Mouse (Mus musculus): ENCODE results near the gene Spred3. TPM values are rescaled to one million over a fixed set of nuclear protein-coding genes. Genes with fewer than 3 reads are reported as not detected.
A peak's percentile ranks its signal among the peaks of the same experiment; 100 is the strongest.
"Not testable (repeated sequence)": the region's sequence is repeated elsewhere in the genome, so short reads cannot be mapped to it uniquely, and the experiment has no call there.

Spred3 gene
- total and polyA plus RNA-seq, 2 experiments from 2014 or later: 13.1 to 33.3 TPM

DNA sequence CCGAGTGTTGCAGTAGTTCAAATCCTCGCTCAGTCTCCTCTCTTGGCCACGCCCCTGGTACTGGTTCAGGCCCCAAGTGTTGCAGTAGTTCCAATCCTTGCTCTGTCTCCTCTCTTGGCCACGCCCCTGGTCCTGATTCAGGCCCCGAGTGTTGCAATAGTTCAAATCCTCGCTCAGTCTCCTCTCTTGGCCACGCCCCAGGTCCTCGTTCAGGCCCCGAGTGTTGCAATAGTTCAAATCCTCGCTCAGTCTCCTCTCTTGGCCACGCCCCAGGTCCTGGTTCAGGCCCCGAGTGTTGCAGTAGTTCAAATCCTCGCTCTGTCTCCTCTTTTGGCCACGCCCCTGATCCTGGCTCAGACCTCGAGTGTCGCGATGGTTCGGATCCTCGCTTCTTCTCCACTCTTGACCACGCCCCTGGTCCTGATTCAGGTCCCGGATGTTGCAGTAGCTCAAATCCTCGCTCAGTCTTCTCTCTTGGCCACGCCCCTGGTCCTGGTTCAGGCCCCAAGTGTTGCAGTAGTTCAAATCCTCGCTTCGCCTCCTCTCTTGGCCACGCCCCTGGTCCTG lies 42.1 kb upstream of the Spred3 start:
- 15% methylated on average over 26 of the region's 26 CpGs for WGBS
- 0 out of 2 replicates have a peak overlapping the region, but pooled peaks have one; percentile 1 for H3K4me3 ChIP-seq (ENCODE audit: low read depth, low read length)
- DNase-seq (ENCODE audit: low spot score): no peak

DNA sequence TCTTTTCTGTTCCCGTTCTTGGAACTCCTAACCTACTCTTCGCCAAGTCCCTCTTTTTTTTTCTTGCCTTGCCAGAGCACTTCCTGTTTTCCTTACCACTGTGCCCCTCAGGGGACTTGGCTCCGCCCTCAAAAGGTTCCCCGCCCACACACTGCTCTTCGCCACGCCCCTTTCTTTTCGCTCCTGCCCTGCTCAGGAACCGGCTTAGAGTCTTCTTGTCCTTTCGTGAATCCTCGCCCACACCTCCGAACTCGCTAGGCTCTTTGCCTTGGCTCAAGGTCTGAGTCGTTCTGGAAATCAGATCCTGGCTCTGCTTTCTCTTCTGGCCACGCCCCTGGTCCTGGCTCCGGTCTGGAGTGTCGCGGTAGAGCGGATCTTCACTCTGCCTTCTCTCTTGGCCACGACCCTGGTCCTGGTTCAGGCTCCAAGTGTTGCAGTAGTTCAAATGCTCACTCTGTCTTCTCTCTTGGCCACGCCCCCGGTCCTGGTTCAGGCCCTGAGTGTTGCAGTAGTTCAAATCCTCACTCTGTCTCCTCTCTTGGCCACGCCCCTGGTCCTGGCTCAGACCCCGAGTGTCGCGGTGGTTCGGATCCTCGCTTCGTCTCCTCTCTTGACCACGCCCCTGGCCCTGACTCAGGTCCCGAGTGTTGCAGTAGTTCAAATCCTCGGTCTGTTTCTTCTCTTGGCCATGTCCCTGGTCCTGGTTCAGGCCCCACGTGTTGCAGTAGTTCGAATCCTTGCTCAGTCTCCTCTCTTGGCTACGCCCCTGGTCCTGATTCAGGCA lies 41.4 kb upstream of the Spred3 start:
- no peak for TF ChIP-seq CTCF (IDR thresholded peaks at IDR 0.05)
- H3K27me3 ChIP-seq (ENCODE audit: insufficient read depth, low read length): no peaks in the 10 kb centered on the region
- H3K36me3 ChIP-seq (ENCODE audit: insufficient read depth, low read length): no peaks in the 10 kb centered on the region
- no peaks in the 10 kb centered on the region for H3K9me3 ChIP-seq (ENCODE audit: low read length)
- ATAC-seq (ENCODE audit: low FRiP score) (no peak), DNase-seq (ENCODE audit: low spot score) (peak; percentile 69)
- peak overlapping the region; percentile 24; the same call in 1 of the 2 replicates for H3K9ac ChIP-seq (replicated peaks; ENCODE audit: low read length, poor library complexity, severe bottlenecking)
- H3K4me3 ChIP-seq (ENCODE audit: low read depth, low read length): peak overlapping the region; percentile 29
- H3K4me1 ChIP-seq (ENCODE audit: insufficient read depth, low read length): no peaks in the 10 kb centered on the region
- peak overlapping the region; percentile 52 for H3K4me2 ChIP-seq (ENCODE audit: low read depth, low read length, poor library complexity, severe bottlenecking)
- 6% methylated on average over 34 of the region's 34 CpGs for WGBS
- H3K27ac ChIP-seq (ENCODE audit: low read depth, low read length): 0 out of 2 replicates have a peak overlapping the region, but pooled peaks have one; percentile 38

More for the DNA sequence above, 42.1 kb upstream of the Spred3 start:
- Histone ChIP-seq H3K9ac (replicated peaks; ENCODE audit: low read length, poor library complexity, severe bottlenecking) (no peak overlapping the region), H3K27ac (ENCODE audit: low read depth, low read length) (no peak overlapping the region), H3K27me3 (ENCODE audit: insufficient read depth, low read length) (no peaks in the 10 kb centered on the region), H3K4me2 (ENCODE audit: low read depth, low read length, poor library complexity, severe bottlenecking) (peak overlapping the region; percentile 52), H3K4me1 (ENCODE audit: insufficient read depth, low read length) (no peaks in the 10 kb centered on the region), H3K9me3 (ENCODE audit: low read length) (no peaks in the 10 kb centered on the region), H3K36me3 (ENCODE audit: insufficient read depth, low read length) (no peaks in the 10 kb centered on the region)
- ATAC-seq (ENCODE audit: low FRiP score): no peak
- no peak for TF ChIP-seq CTCF (IDR thresholded peaks at IDR 0.05)

DNA sequence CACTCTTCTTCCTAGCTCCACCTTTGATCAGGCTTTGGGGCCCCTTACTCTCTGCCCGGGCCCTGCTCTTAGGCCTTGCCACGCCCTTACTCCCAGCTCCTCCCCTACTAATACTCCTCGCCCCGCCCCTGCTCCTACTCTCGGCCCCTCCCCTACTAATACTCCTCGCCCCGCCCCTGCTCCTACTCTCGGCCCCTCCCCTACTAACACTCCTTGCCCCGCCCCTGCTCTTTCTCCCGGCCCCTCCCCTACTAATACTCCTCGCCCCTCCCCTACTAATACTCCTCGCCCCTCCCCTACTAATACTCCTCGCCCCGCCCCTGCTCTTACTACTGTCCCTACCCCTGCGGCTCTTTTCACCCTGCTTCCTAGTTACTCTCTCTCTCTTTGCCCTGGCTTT lies 40.8 kb upstream of the Spred3 start:
- not testable (repeated sequence) for H3K27ac ChIP-seq (ENCODE audit: low read depth, low read length); DNase-seq (ENCODE audit: low spot score); ATAC-seq (ENCODE audit: low FRiP score); H3K4me1 ChIP-seq (ENCODE audit: insufficient read depth, low read length); H3K9ac ChIP-seq (replicated peaks; ENCODE audit: low read length, poor library complexity, severe bottlenecking); H3K27me3 ChIP-seq (ENCODE audit: insufficient read depth, low read length); H3K36me3 ChIP-seq (ENCODE audit: insufficient read depth, low read length); H3K9me3 ChIP-seq (ENCODE audit: low read length)
- 26% methylated on average over 15 of the region's 15 CpGs for WGBS
- H3K4me3 ChIP-seq (ENCODE audit: low read depth, low read length): peak overlapping the region; percentile 29; the same call in 1 of the 2 replicates
- H3K4me2 ChIP-seq (ENCODE audit: low read depth, low read length, poor library complexity, severe bottlenecking): peak overlapping the region; percentile 52

DNA sequence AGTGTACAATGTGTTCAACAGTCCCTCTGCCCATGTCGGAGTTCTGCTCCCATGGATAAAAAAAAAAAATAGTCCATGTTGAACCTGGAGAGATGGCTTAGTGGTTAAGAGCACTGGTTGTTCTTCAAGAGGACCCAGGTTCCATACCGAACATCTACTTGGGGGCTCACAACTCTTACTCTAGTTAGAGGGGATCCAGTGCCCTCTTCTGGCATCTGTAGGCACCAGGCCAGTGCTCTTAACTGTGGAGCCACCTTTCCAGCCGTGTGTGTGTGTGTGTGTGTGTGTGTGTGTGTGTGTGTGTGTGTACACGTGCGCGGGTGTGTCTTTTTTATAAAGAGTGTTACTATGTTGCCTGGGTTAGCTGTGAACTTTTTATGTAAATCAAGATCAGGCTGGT lies 32.4 kb upstream of the Spred3 start:
- no peak overlapping the region for H3K4me3 ChIP-seq (ENCODE audit: low read depth, low read length)
- no peaks in the 10 kb centered on the region for H3K9me3 ChIP-seq (ENCODE audit: low read length)
- H3K27me3 ChIP-seq (ENCODE audit: insufficient read depth, low read length): no peaks in the 10 kb centered on the region
- H3K9ac ChIP-seq (replicated peaks; ENCODE audit: low read length, poor library complexity, severe bottlenecking): no peak overlapping the region
- ATAC-seq (ENCODE audit: low FRiP score) (no peak), DNase-seq (ENCODE audit: low spot score) (no peak)
- no peak overlapping the region for H3K27ac ChIP-seq (ENCODE audit: low read depth, low read length)
- H3K4me1 ChIP-seq (ENCODE audit: insufficient read depth, low read length): no peaks in the 10 kb centered on the region
- no peaks in the 10 kb centered on the region for H3K36me3 ChIP-seq (ENCODE audit: insufficient read depth, low read length)
- no peak overlapping the region for H3K4me2 ChIP-seq (ENCODE audit: low read depth, low read length, poor library complexity, severe bottlenecking)
- no peak for TF ChIP-seq CTCF (IDR thresholded peaks at IDR 0.05)
- 79% methylated on average over 6 of the region's 6 CpGs for WGBS

DNA sequence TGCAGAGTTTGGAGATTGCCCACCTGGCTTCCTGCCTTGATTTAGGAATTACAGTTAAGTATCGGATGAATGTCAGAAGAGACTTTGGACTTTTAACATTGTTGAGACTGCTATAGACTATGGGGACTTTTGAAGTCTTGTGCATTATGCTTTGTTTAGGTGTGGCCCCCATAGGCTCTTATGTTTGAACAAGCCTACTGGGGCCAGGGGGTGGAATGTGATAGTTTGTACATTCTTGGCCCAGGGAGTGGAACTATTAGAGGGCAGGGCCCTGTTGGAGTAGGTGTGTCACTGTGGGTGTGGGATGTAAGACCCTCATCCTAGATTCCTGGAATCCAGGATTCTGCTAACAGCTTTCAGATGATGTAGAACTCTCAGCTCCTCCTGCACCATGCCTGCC lies 24.0 kb upstream of the Spred3 start:
- not testable (repeated sequence) for H3K4me3 ChIP-seq (ENCODE audit: low read depth, low read length); H3K4me2 ChIP-seq (ENCODE audit: low read depth, low read length, poor library complexity, severe bottlenecking); H3K27ac ChIP-seq (ENCODE audit: low read depth, low read length); H3K9me3 ChIP-seq (ENCODE audit: low read length); DNase-seq (ENCODE audit: low spot score); ATAC-seq (ENCODE audit: low FRiP score); H3K36me3 ChIP-seq (ENCODE audit: insufficient read depth, low read length); H3K9ac ChIP-seq (replicated peaks; ENCODE audit: low read length, poor library complexity, severe bottlenecking); H3K4me1 ChIP-seq (ENCODE audit: insufficient read depth, low read length); H3K27me3 ChIP-seq (ENCODE audit: insufficient read depth, low read length)
- 93% methylated on average over 1 of the region's 1 CpGs for WGBS

DNA sequence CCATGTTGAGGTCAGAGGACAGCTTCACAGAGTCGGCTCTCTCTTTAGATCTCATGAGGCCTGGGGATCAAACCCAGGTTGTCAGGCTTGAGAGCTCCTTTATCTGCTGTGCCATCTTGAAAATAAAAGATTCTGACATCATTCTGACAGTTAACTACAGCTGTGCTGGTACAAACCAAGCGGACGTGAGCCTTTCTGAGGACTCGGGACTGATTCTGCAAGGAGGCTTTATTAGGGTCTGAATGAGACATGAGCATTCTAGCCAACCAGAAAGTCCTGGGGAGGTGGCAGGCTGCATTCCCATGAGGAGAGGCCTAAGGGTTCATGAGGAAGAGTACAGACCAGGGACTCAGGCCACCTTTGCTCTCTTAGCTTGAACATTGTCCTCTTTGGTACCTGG lies 11.1 kb upstream of the Spred3 start:
- H3K27ac ChIP-seq (ENCODE audit: low read depth, low read length); H3K27me3 ChIP-seq (ENCODE audit: insufficient read depth, low read length); H3K36me3 ChIP-seq (ENCODE audit: insufficient read depth, low read length); DNase-seq (ENCODE audit: low spot score); H3K4me2 ChIP-seq (ENCODE audit: low read depth, low read length, poor library complexity, severe bottlenecking); ATAC-seq (ENCODE audit: low FRiP score); H3K4me3 ChIP-seq (ENCODE audit: low read depth, low read length); H3K9ac ChIP-seq (replicated peaks; ENCODE audit: low read length, poor library complexity, severe bottlenecking); H3K4me1 ChIP-seq (ENCODE audit: insufficient read depth, low read length); H3K9me3 ChIP-seq (ENCODE audit: low read length): not testable (repeated sequence)
- 83% methylated on average over 4 of the region's 4 CpGs for WGBS

All from midbrain, postnatal 0 days (tissue).